Mouse (Mus musculus): ENCODE measurements at regions not wholly inside any gene's neighbourhood (a gene's known extent, or its start where the extent isn't known, plus 50 kb on each side); places are given as distances from the start of the nearest gene placed in this dataset.

GRCm38 (mm10) chr7:121589088-121589605, 117.9 kb downstream of the Usp31 start:
- peak; percentile 86 for DNase-seq (ENCODE audit: low read depth)
- TF ChIP-seq POLR2A (IDR thresholded peaks at IDR 0.05; ENCODE audit: borderline replicate concordance, extremely low read depth, insufficient read depth, insufficient read length, poor library complexity, severe bottlenecking) (no peak), CTCF (IDR thresholded peaks at IDR 0.05; ENCODE audit: borderline replicate concordance, extremely low read depth, insufficient read depth, insufficient read length) (no peak)

DNA sequence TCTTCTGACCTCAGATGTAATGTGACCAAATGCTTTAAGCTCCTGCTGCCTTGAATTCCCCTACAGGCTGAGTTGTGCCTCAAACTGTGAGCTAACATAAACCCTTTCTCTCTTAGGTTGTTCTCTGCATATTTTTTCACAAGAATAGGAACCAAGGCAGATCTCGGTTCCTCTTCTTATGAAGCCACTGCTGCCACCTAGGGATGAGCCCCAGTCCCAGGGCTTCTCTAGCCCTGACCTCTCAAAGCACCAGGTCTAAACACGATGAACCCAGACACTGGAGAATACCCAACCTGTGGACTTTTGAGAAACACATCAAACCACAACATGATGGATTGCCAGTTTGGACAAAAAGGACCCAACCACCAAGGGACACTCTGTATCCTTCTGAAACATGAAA, 119.3 kb downstream of the Usp31 start:
- DNase-seq (ENCODE audit: low read depth), result no peak
- TF ChIP-seq CTCF (IDR thresholded peaks at IDR 0.05; ENCODE audit: borderline replicate concordance, extremely low read depth, insufficient read depth, insufficient read length) (no peak), POLR2A (IDR thresholded peaks at IDR 0.05; ENCODE audit: borderline replicate concordance, extremely low read depth, insufficient read depth, insufficient read length, poor library complexity, severe bottlenecking) (no peak)

GRCm38 (mm10) chr7:121585721-121586120, 121.3 kb downstream of the Usp31 start:
- no peak for TF ChIP-seq POLR2A (IDR thresholded peaks at IDR 0.05; ENCODE audit: borderline replicate concordance, extremely low read depth, insufficient read depth, insufficient read length, poor library complexity, severe bottlenecking)
- no peak for TF ChIP-seq CTCF (IDR thresholded peaks at IDR 0.05; ENCODE audit: borderline replicate concordance, extremely low read depth, insufficient read depth, insufficient read length)
- DNase-seq (ENCODE audit: low read depth), result peak; percentile 43

DNA sequence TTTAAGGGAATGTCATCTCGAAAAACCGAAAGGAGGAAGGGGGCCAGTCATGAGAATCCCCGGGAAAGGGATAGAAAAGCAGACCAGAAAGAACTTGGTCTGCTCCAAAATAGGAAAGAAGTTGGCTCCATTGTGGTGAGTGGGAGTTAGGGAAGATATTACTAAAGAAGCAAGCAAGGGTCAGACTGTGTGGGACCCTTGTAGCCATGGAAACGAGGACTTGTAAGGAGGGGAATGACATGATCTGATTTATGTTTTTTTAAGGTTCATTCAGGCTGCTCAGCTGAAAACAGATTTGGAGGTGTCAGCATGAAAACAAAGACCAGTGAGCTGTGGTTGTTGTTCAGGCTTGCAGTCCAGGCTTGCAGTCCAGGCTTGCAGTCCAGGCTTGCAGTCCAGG, 127.6 kb downstream of the Usp31 start:
- DNase-seq (ENCODE audit: low read depth), result peak; percentile 60
- TF ChIP-seq CTCF (IDR thresholded peaks at IDR 0.05; ENCODE audit: borderline replicate concordance, extremely low read depth, insufficient read depth, insufficient read length) (no peak), POLR2A (IDR thresholded peaks at IDR 0.05; ENCODE audit: borderline replicate concordance, extremely low read depth, insufficient read depth, insufficient read length, poor library complexity, severe bottlenecking) (no peak)

DNA sequence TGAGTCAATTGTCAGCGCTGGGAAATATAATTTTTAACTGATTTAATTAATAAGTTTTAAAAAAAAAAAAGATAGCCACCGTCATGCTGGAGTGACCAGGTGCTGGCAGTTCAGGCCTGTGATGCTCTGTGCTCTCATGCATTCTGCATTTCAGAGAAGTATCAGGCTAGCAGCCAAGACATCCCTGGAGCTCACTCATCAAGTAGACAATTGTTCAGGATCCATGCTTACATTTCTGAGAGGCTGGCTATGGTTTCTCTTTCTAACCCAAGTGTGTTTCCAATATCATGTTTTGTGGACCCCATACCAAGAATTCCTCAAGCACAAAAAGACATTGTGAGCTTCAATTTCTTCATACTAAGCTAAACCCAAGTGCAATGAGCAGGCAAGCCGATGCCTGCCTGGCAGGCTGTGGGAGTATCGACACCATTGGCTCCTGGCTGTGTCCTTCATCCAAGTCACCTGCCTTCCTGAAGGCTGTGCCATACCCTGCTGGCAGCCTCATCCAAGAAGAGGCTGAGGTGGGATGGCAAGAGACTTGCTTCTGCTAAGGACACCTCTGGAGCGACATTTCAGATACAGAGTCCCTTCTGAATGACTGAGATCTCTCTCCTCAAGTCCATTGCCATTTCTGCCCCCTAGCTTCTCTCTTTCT, 134.2 kb downstream of the Usp31 start:
- TF ChIP-seq POLR2A (IDR thresholded peaks at IDR 0.05; ENCODE audit: borderline replicate concordance, extremely low read depth, insufficient read depth, insufficient read length, poor library complexity, severe bottlenecking), result no peak
- no peak for TF ChIP-seq CTCF (IDR thresholded peaks at IDR 0.05; ENCODE audit: borderline replicate concordance, extremely low read depth, insufficient read depth, insufficient read length)
- DNase-seq (ENCODE audit: low read depth), result peak; percentile 35

GRCm38 (mm10) chr7:121571741-121572140, 135.3 kb downstream of the Usp31 start:
- TF ChIP-seq CTCF (IDR thresholded peaks at IDR 0.05; ENCODE audit: borderline replicate concordance, extremely low read depth, insufficient read depth, insufficient read length), result no peak
- no peak for TF ChIP-seq POLR2A (IDR thresholded peaks at IDR 0.05; ENCODE audit: borderline replicate concordance, extremely low read depth, insufficient read depth, insufficient read length, poor library complexity, severe bottlenecking)
- DNase-seq (ENCODE audit: low read depth), result peak; percentile 68

DNA sequence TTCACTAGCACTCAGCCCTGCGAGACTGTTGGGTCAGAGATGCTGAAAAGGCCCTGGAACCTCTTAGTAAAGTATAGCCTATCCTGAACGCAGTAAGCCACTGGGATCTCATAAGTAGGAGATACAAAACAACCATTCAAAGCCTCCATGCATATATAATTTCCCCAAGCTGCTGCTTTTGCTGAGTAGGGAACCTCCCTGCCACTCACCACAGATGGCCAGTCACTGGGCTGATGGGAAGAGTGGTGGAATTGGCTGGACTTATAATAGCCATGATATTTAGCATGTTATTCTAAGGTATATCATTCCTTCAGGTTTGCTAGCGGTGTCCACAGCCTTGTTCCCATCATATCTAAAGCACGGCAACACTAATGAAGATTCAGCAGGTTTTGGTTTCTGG, 135.8 kb downstream of the Usp31 start:
- DNase-seq (ENCODE audit: low read depth), result peak; percentile 40
- TF ChIP-seq POLR2A (IDR thresholded peaks at IDR 0.05; ENCODE audit: borderline replicate concordance, extremely low read depth, insufficient read depth, insufficient read length, poor library complexity, severe bottlenecking), result no peak
- TF ChIP-seq CTCF (IDR thresholded peaks at IDR 0.05; ENCODE audit: borderline replicate concordance, extremely low read depth, insufficient read depth, insufficient read length), result no peak

DNA sequence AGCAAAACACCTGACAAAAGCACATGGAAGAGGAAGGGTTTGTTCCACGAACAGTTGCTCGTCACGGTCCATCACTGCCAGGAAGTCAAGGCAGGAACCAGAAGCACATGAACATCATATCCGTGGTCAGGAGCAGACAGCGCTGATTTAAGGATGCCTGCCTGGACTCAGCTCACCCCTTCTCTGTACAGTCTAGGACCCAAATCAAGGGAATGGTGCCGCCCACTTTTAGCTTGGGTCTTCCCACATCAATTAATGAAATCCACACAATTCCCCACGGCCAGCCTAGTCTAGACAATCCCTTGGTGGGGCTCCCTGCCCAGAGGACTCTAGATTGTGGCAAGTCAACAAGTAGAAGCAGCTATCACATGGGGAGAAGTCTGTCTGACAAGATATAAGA, 137.8 kb downstream of the Usp31 start:
- TF ChIP-seq CTCF (IDR thresholded peaks at IDR 0.05; ENCODE audit: borderline replicate concordance, extremely low read depth, insufficient read depth, insufficient read length) (no peak), POLR2A (IDR thresholded peaks at IDR 0.05; ENCODE audit: borderline replicate concordance, extremely low read depth, insufficient read depth, insufficient read length, poor library complexity, severe bottlenecking) (no peak)
- DNase-seq (ENCODE audit: low read depth), result no peak

GRCm38 (mm10) chr7:121568064-121568463, 139.0 kb downstream of the Usp31 start:
- peak; percentile 68 for DNase-seq (ENCODE audit: low read depth)

DNA sequence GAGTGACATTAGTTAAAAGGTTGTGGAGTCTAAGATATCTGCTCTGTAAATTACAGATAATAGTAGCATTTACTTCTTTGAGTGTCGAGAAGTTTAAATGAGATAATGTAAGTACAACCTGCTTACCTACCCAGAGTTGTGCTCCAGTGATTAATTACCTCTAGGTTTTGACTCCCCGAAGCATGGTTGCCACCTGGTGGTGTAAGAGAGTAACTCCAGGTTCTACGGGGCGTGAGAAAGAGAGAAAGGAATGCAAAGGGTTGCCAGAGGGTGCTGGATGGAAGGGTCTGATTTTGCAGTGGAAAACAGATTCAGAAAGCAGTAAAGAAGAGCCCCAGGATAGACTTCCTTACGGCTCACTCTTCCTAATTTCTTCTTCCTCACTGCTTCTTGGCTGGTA, 143.5 kb downstream of the Usp31 start:
- DNase-seq (ENCODE audit: low read depth), result peak; percentile 77
- TF ChIP-seq POLR2A (IDR thresholded peaks at IDR 0.05; ENCODE audit: borderline replicate concordance, extremely low read depth, insufficient read depth, insufficient read length, poor library complexity, severe bottlenecking), result no peak
- TF ChIP-seq CTCF (IDR thresholded peaks at IDR 0.05; ENCODE audit: borderline replicate concordance, extremely low read depth, insufficient read depth, insufficient read length), result peak; percentile 72; the same call in 1 of the 2 replicates

More at GRCm38 (mm10) chr7:121568064-121568463, 139.0 kb downstream of the Usp31 start:
- no peak for TF ChIP-seq POLR2A (IDR thresholded peaks at IDR 0.05; ENCODE audit: borderline replicate concordance, extremely low read depth, insufficient read depth, insufficient read length, poor library complexity, severe bottlenecking)
- TF ChIP-seq CTCF (IDR thresholded peaks at IDR 0.05; ENCODE audit: borderline replicate concordance, extremely low read depth, insufficient read depth, insufficient read length), result no peak

DNA sequence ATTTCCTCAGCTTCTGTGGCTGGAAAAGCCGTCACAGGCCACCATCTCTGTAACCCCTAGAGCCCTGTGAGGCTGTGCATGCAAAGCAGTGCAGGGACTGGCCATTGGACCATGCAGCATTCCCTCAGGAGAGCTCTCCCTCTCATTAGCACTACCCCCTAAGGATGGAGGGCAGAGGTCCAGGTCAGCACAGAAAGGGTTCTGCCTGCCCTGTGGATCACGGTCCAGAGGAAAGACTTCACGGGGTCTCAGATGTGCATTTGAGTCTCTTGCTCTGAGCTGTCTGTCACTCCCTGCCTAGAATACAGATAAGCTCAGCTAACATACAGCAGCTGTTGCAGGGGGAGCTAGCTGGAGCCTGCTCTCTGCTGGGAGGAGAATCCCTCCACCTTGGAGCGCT, 151.6 kb downstream of the Usp31 start:
- peak; percentile 77 for DNase-seq (ENCODE audit: low read depth)

More for the DNA sequence above, 151.6 kb downstream of the Usp31 start:
- TF ChIP-seq POLR2A (IDR thresholded peaks at IDR 0.05; ENCODE audit: borderline replicate concordance, extremely low read depth, insufficient read depth, insufficient read length, poor library complexity, severe bottlenecking), result no peak
- TF ChIP-seq CTCF (IDR thresholded peaks at IDR 0.05; ENCODE audit: borderline replicate concordance, extremely low read depth, insufficient read depth, insufficient read length), result no peak

Measured in brain, embryonic 14.5 days (tissue).